Mouse (Mus musculus) midbrain, embryonic 11.5 days (tissue): ENCODE data around the gene Agpat1. TPM values are rescaled to one million over a fixed set of nuclear protein-coding genes. Genes with fewer than 3 reads are reported as not detected.

Experiments
- ATAC-seq: fragments of 200-750 bp; cut with Nextera tagmentation; 2 replicates; pipeline ENCODE4 v1.8.0; 2017; ENCODE audit warnings: moderate TSS enrichment, moderate library complexity; ENCODE audit not compliant: low FRiP score
- DNase-seq: peaks from one replicate; pipeline ENCODE4 v3.0.0; 2015; ENCODE audit warnings: low spot score; ENCODE audit errors: missing footprints
- H3K27ac ChIP-seq: fragments of 300-500 bp; sonication (generic); 2 replicates; pipeline ENCODE4 v1.5.1; 2014; ENCODE audit warnings: low read depth, low read length
- H3K27me3 ChIP-seq: fragments of 300-500 bp; sonication (generic); 2 replicates; pipeline ENCODE4 v1.6.1; 2014; ENCODE audit warnings: mild to moderate bottlenecking, low read length, moderate library complexity, mixed read lengths; ENCODE audit not compliant: control insufficient read depth, insufficient read depth
- H3K36me3 ChIP-seq: fragments of 300-500 bp; sonication (generic); 2 replicates; pipeline ENCODE4 v1.6.1; 2014; ENCODE audit warnings: mild to moderate bottlenecking, low read length, moderate library complexity, mixed read lengths; ENCODE audit not compliant: control insufficient read depth, insufficient read depth
- H3K4me1 ChIP-seq: fragments of 300-500 bp; sonication (generic); 2 replicates; pipeline ENCODE4 v1.6.1; 2014; ENCODE audit warnings: low read length; ENCODE audit not compliant: control insufficient read depth, insufficient read depth
- H3K4me2 ChIP-seq: fragments of 300-500 bp; sonication (generic); 2 replicates; pipeline ENCODE4 v1.6.1; 2014; ENCODE audit warnings: mild to moderate bottlenecking, moderate library complexity
- H3K4me3 ChIP-seq: fragments of 300-500 bp; sonication (generic); 2 replicates; pipeline ENCODE4 v1.5.1; 2014; ENCODE audit warnings: low read depth, low read length
- H3K9ac ChIP-seq: fragments of 300-500 bp; sonication (generic); 2 replicates; pipeline ENCODE4 v1.6.1; 2014; ENCODE audit warnings: low read length
- H3K9me3 ChIP-seq: fragments of 300-500 bp; sonication (generic); 2 replicates; pipeline ENCODE4 v1.6.1; 2016; ENCODE audit warnings: low read length; ENCODE audit not compliant: control insufficient read depth
- WGBS: fragments of 180-500 bp; shearing (Covaris S2); extraction: QIAGEN DNeasy Blood & Tissue Kit; methylation state at CpG from one replicate; pipeline ENCODE4 v1.1.7; 2014; 5-methylcytosine and 5-hydroxymethylcytosine counted together
- polyA plus RNA-seq: library from polyadenylated mRNA; unstranded; fragments of >200 nt; fragmentation: Nextera tagmentation; extraction: Ambion mirVana; gene quantifications from 2 replicates; pipeline ENCODE4 v1.2.1, GENCODE M21; 2014

Agpat1 gene
- polyA plus RNA-seq, 1 experiment from 2014 or later = 75.3 TPM

- Histone ChIP-seq H3K27ac (peak within 1 kb of the TSS; percentile 97), H3K4me1 (peaks cover 59% of the 10 kb centered on the region), H3K4me3 (no peak within 1 kb of the TSS), H3K9ac (peak within 1 kb of the TSS; percentile 96; the same call in 1 of the 2 replicates), H3K9me3 (no peaks in the 10 kb centered on the region), H3K27me3 (no peaks in the 10 kb centered on the region), H3K4me2 (peak within 1 kb of the TSS; percentile 82; the same call in 1 of the 2 replicates), H3K36me3 (no peaks in the 10 kb centered on the region; the same call in none of the 2 replicates)
- DNase-seq (no peak), ATAC-seq (no peak)
- WGBS = 30% methylated on average over 7 of the region's 7 CpGs
Measured at GRCm38 (mm10) chr17:34589681-34590101, 14.4 kb upstream of the Agpat1 start, which contains the start of gene Gpsm3. TSS of gene Gpsm3 (plus strand) at chr17:34589806.

- H3K9me3 ChIP-seq = no peaks in the 10 kb centered on the region
- H3K4me3 ChIP-seq = no peak overlapping the region
- peaks cover 3% of the 10 kb centered on the region; the same call in 1 of the 2 replicates for H3K36me3 ChIP-seq
- ATAC-seq (no peak), DNase-seq (no peak)
- peak overlapping the region; percentile 97 for H3K27ac ChIP-seq
- H3K4me1 ChIP-seq = peaks cover 65% of the 10 kb centered on the region
- 64% methylated on average over 15 of the region's 15 CpGs for WGBS
- H3K9ac ChIP-seq = peak overlapping the region; percentile 96; the same call in 1 of the 2 replicates
- H3K27me3 ChIP-seq = no peaks in the 10 kb centered on the region
- peak overlapping the region; percentile 82; the same call in 1 of the 2 replicates for H3K4me2 ChIP-seq
Measured at GRCm38 (mm10) chr17:34590154-34590987, 13.7 kb upstream of the Agpat1 start.

GRCm38 (mm10) chr17:34591029-34591993 lies 12.8 kb upstream of the Agpat1 start, which contains the start of gene Pbx2:
TSS of gene Pbx2 (plus strand) at chr17:34591266.
- Histone ChIP-seq H3K4me1 (peaks cover 58% of the 10 kb centered on the region), H3K4me2 (peak within 1 kb of the TSS; percentile 82), H3K36me3 (peaks cover 5% of the 10 kb centered on the region; the same call in 1 of the 2 replicates), H3K27ac (peak within 1 kb of the TSS; percentile 97), H3K9me3 (no peaks in the 10 kb centered on the region), H3K9ac (peak within 1 kb of the TSS; percentile 96), H3K4me3 (peak within 1 kb of the TSS; percentile 73), H3K27me3 (no peaks in the 10 kb centered on the region)
- peak; percentile 98 for DNase-seq
- 1% methylated on average over 21 of the region's 21 CpGs for WGBS
- ATAC-seq = peak; percentile 24

GRCm38 (mm10) chr17:34591994-34592375 lies 12.1 kb upstream of the Agpat1 start:
- peak overlapping the region; percentile 96 for H3K9ac ChIP-seq
- ATAC-seq = peak; percentile 56
- peaks cover 5% of the 10 kb centered on the region; the same call in 1 of the 2 replicates for H3K36me3 ChIP-seq
- under 1% methylated on average over 20 of the region's 35 CpGs for WGBS
- H3K4me3 ChIP-seq = peak overlapping the region; percentile 73
- H3K9me3 ChIP-seq = no peaks in the 10 kb centered on the region
- H3K4me1 ChIP-seq = peaks cover 55% of the 10 kb centered on the region
- H3K27ac ChIP-seq = peak overlapping the region; percentile 97
- no peak for DNase-seq
- peak overlapping the region; percentile 82 for H3K4me2 ChIP-seq
- H3K27me3 ChIP-seq = no peaks in the 10 kb centered on the region

- H3K27me3 ChIP-seq = no peaks in the 10 kb centered on the region
- 3% methylated on average over 29 of the region's 32 CpGs for WGBS
- peak overlapping the region; percentile 96 for H3K9ac ChIP-seq
- H3K27ac ChIP-seq = peak overlapping the region; percentile 97
- H3K4me2 ChIP-seq = peak overlapping the region; percentile 82
- ATAC-seq = peak; percentile 39
- H3K4me1 ChIP-seq = peaks cover 58% of the 10 kb centered on the region
- peak; percentile 94 for DNase-seq
- peak overlapping the region; percentile 73 for H3K4me3 ChIP-seq
- H3K36me3 ChIP-seq = peaks cover 5% of the 10 kb centered on the region; the same call in 1 of the 2 replicates
- no peaks in the 10 kb centered on the region for H3K9me3 ChIP-seq
Measured at GRCm38 (mm10) chr17:34592581-34593549, 11.2 kb upstream of the Agpat1 start.

GRCm38 (mm10) chr17:34593752-34594525 lies 10.1 kb upstream of the Agpat1 start:
- Histone ChIP-seq H3K9me3 (no peaks in the 10 kb centered on the region), H3K4me2 (peak overlapping the region; percentile 82), H3K4me3 (peak overlapping the region; percentile 73), H3K27ac (peak overlapping the region; percentile 97), H3K27me3 (no peaks in the 10 kb centered on the region), H3K9ac (peak overlapping the region; percentile 96), H3K4me1 (peaks cover 50% of the 10 kb centered on the region), H3K36me3 (peaks cover 5% of the 10 kb centered on the region; the same call in 1 of the 2 replicates)
- WGBS = 52% methylated on average over 34 of the region's 34 CpGs
- ATAC-seq = no peak
- no peak for DNase-seq

GRCm38 (mm10) chr17:34596098-34596497 lies 8.0 kb upstream of the Agpat1 start:
- H3K4me3 ChIP-seq = no peak overlapping the region
- no peaks in the 10 kb centered on the region for H3K27me3 ChIP-seq
- DNase-seq = no peak
- 81% methylated on average over 8 of the region's 8 CpGs for WGBS
- no peak overlapping the region for H3K9ac ChIP-seq
- no peaks in the 10 kb centered on the region for H3K9me3 ChIP-seq
- peaks cover 12% of the 10 kb centered on the region for H3K36me3 ChIP-seq
- peaks cover 29% of the 10 kb centered on the region for H3K4me1 ChIP-seq
- ATAC-seq = no peak
- no peak overlapping the region for H3K27ac ChIP-seq
- no peak overlapping the region for H3K4me2 ChIP-seq
